Mouse (Mus musculus) kidney, embryonic 14.5 days (tissue): ENCODE results near the gene Tenm3. TPM values are rescaled to one million over a fixed set of nuclear protein-coding genes. Genes with fewer than 3 reads are reported as not detected.

Experiments used
- ATAC-seq: fragments of 200-750 bp; cut with Nextera tagmentation; 2 replicates; pipeline ENCODE4 v1.8.0; 2017; ENCODE audit warnings: moderate number of reproducible peaks, mild to moderate bottlenecking, moderate TSS enrichment, moderate library complexity; ENCODE audit not compliant: low FRiP score, low TSS enrichment
- H3K27ac ChIP-seq: fragments of 300-500 bp; sonication (generic); 2 replicates; pipeline ENCODE4 v1.5.1; 2014; ENCODE audit warnings: low read depth, mild to moderate bottlenecking, low read length, moderate library complexity, mixed read lengths
- H3K27me3 ChIP-seq: fragments of 300-500 bp; sonication (generic); 2 replicates; pipeline ENCODE4 v1.6.1; 2014; ENCODE audit warnings: mild to moderate bottlenecking, low read length; ENCODE audit not compliant: control insufficient read depth, insufficient read depth
- H3K36me3 ChIP-seq: fragments of 300-500 bp; sonication (generic); 2 replicates; pipeline ENCODE4 v1.6.1; 2014; ENCODE audit warnings: low read length, mixed read lengths; ENCODE audit not compliant: control insufficient read depth, insufficient read depth
- H3K4me1 ChIP-seq: fragments of 300-500 bp; sonication (generic); 2 replicates; pipeline ENCODE4 v1.6.1; 2014; ENCODE audit warnings: low read length, mixed read lengths; ENCODE audit not compliant: control insufficient read depth, insufficient read depth
- H3K4me2 ChIP-seq: fragments of 300-500 bp; sonication (generic); replicated peaks from 2 replicates; pipeline ENCODE4 v1.6.1; 2014; ENCODE audit warnings: low read depth, mild to moderate bottlenecking, low read length
- H3K4me3 ChIP-seq: fragments of 300-500 bp; sonication (generic); 2 replicates; pipeline ENCODE4 v1.5.1; 2014; ENCODE audit warnings: mild to moderate bottlenecking, low read length
- H3K9ac ChIP-seq: fragments of 300-500 bp; sonication (generic); 2 replicates; pipeline ENCODE4 v1.6.1; 2014; ENCODE audit warnings: low read depth, mild to moderate bottlenecking, low read length, moderate library complexity
- H3K9me3 ChIP-seq: fragments of 300-500 bp; sonication (generic); 2 replicates; pipeline ENCODE4 v1.6.1; 2016; ENCODE audit warnings: low read length; ENCODE audit not compliant: control insufficient read depth
- WGBS: fragments of 180-500 bp; shearing (Covaris S2); extraction: QIAGEN DNeasy Blood & Tissue Kit; methylation state at CpG from one replicate; pipeline ENCODE4 v1.1.7; 2014; 5-methylcytosine and 5-hydroxymethylcytosine counted together
- polyA plus RNA-seq: library from polyadenylated mRNA; unstranded; fragments of >200 nt; fragmentation: Nextera tagmentation; extraction: Ambion mirVana; gene quantifications from 2 replicates; pipeline ENCODE4 v1.2.1, GENCODE M21; 2014

Gene Tenm3
- polyA plus RNA-seq, 1 experiment from 2014 or later = 34.4 TPM

- Histone ChIP-seq H3K27me3 (no peaks in the 10 kb centered on the region), H3K9me3 (no peaks in the 10 kb centered on the region), H3K4me2 (no peak overlapping the region), H3K27ac (no peak overlapping the region), H3K9ac (no peak overlapping the region), H3K4me1 (no peaks in the 10 kb centered on the region), H3K36me3 (no peaks in the 10 kb centered on the region), H3K4me3 (no peak overlapping the region)
- WGBS = 73% methylated on average over 7 of the region's 7 CpGs
- ATAC-seq = no peak
Measured at GRCm38 (mm10) chr8:48794285-48794684, 49.5 kb downstream of the Tenm3 start.

- no peak overlapping the region for H3K4me3 ChIP-seq
- 77% methylated on average over 8 of the region's 8 CpGs for WGBS
- ATAC-seq = no peak
- H3K4me2 ChIP-seq = no peak overlapping the region
- no peaks in the 10 kb centered on the region for H3K9me3 ChIP-seq
- H3K36me3 ChIP-seq = no peaks in the 10 kb centered on the region
- no peak overlapping the region for H3K27ac ChIP-seq
- no peaks in the 10 kb centered on the region for H3K4me1 ChIP-seq
- H3K27me3 ChIP-seq = no peaks in the 10 kb centered on the region
- no peak overlapping the region for H3K9ac ChIP-seq
Measured at GRCm38 (mm10) chr8:48793729-48794128, 50.0 kb downstream of the Tenm3 start.

GRCm38 (mm10) chr8:48792587-48793326, 51.0 kb downstream of the Tenm3 start:
- H3K9me3 ChIP-seq = no peaks in the 10 kb centered on the region
- H3K36me3 ChIP-seq = no peaks in the 10 kb centered on the region
- H3K4me2 ChIP-seq = no peak overlapping the region
- H3K9ac ChIP-seq = no peak overlapping the region
- H3K4me1 ChIP-seq = no peaks in the 10 kb centered on the region
- H3K4me3 ChIP-seq = no peak overlapping the region
- WGBS = 80% methylated on average over 10 of the region's 10 CpGs
- H3K27ac ChIP-seq = no peak overlapping the region
- H3K27me3 ChIP-seq = no peaks in the 10 kb centered on the region
- ATAC-seq = no peak

GRCm38 (mm10) chr8:48783308-48783707, 60.4 kb downstream of the Tenm3 start:
- Histone ChIP-seq H3K36me3 (no peaks in the 10 kb centered on the region), H3K4me1 (no peaks in the 10 kb centered on the region), H3K9ac (no peak overlapping the region), H3K27ac (no peak overlapping the region), H3K9me3 (no peaks in the 10 kb centered on the region), H3K4me2 (no peak overlapping the region), H3K27me3 (no peaks in the 10 kb centered on the region), H3K4me3 (no peak overlapping the region)
- no peak for ATAC-seq
- WGBS = 88% methylated on average over 9 of the region's 9 CpGs

GRCm38 (mm10) chr8:48780628-48781027, 63.1 kb downstream of the Tenm3 start:
- no peak overlapping the region for H3K4me3 ChIP-seq
- H3K27ac ChIP-seq = no peak overlapping the region
- ATAC-seq = no peak
- H3K4me1 ChIP-seq = no peaks in the 10 kb centered on the region
- no peaks in the 10 kb centered on the region for H3K9me3 ChIP-seq
- WGBS = 75% methylated on average over 6 of the region's 6 CpGs
- H3K36me3 ChIP-seq = no peaks in the 10 kb centered on the region
- H3K27me3 ChIP-seq = no peaks in the 10 kb centered on the region
- H3K4me2 ChIP-seq = no peak overlapping the region
- no peak overlapping the region for H3K9ac ChIP-seq

GRCm38 (mm10) chr8:48779194-48779593, 64.6 kb downstream of the Tenm3 start:
- no peaks in the 10 kb centered on the region for H3K4me1 ChIP-seq
- H3K4me3 ChIP-seq = no peak overlapping the region
- H3K9ac ChIP-seq = no peak overlapping the region
- H3K27me3 ChIP-seq = no peaks in the 10 kb centered on the region
- no peaks in the 10 kb centered on the region for H3K9me3 ChIP-seq
- H3K4me2 ChIP-seq = no peak overlapping the region
- H3K36me3 ChIP-seq = no peaks in the 10 kb centered on the region
- H3K27ac ChIP-seq = no peak overlapping the region
- ATAC-seq = peak; percentile 45; the same call in 1 of the 2 replicates
- 33% methylated on average over 4 of the region's 4 CpGs for WGBS

- H3K27ac ChIP-seq = no peak overlapping the region
- H3K4me1 ChIP-seq = no peaks in the 10 kb centered on the region
- H3K27me3 ChIP-seq = no peaks in the 10 kb centered on the region
- no peak overlapping the region for H3K4me2 ChIP-seq
- WGBS = 63% methylated on average over 9 of the region's 9 CpGs
- H3K4me3 ChIP-seq = no peak overlapping the region
- ATAC-seq = no peak
- H3K36me3 ChIP-seq = no peaks in the 10 kb centered on the region
- no peak overlapping the region for H3K9ac ChIP-seq
- H3K9me3 ChIP-seq = no peaks in the 10 kb centered on the region
Measured at GRCm38 (mm10) chr8:48776081-48776480, 67.7 kb downstream of the Tenm3 start.

GRCm38 (mm10) chr8:48775531-48776037, 68.2 kb downstream of the Tenm3 start:
- peak; percentile 76 for ATAC-seq
- H3K27me3 ChIP-seq = no peaks in the 10 kb centered on the region
- 18% methylated on average over 9 of the region's 9 CpGs for WGBS

GRCm38 (mm10) chr8:48774837-48775236, 68.9 kb downstream of the Tenm3 start:
- H3K4me1 ChIP-seq = no peaks in the 10 kb centered on the region
- H3K27ac ChIP-seq = no peak overlapping the region
- no peak overlapping the region for H3K9ac ChIP-seq
- no peak overlapping the region for H3K4me2 ChIP-seq
- WGBS = 56% methylated on average over 4 of the region's 4 CpGs
- ATAC-seq = no peak
- H3K4me3 ChIP-seq = no peak overlapping the region
- no peaks in the 10 kb centered on the region for H3K36me3 ChIP-seq
- H3K27me3 ChIP-seq = no peaks in the 10 kb centered on the region
- no peaks in the 10 kb centered on the region for H3K9me3 ChIP-seq

More at GRCm38 (mm10) chr8:48775531-48776037, 68.2 kb downstream of the Tenm3 start:
- H3K36me3 ChIP-seq = no peaks in the 10 kb centered on the region
- H3K4me2 ChIP-seq = no peak overlapping the region; the same call in 1 of the 2 replicates
- H3K9ac ChIP-seq = no peak overlapping the region
- no peaks in the 10 kb centered on the region for H3K4me1 ChIP-seq
- no peak overlapping the region; the same call in 1 of the 2 replicates for H3K27ac ChIP-seq
- H3K4me3 ChIP-seq = no peak overlapping the region
- no peaks in the 10 kb centered on the region for H3K9me3 ChIP-seq
